Mouse (Mus musculus) liver, adult 2 months (tissue): ENCODE measurements around the gene Dad1.

Experiments used
- CTCF ChIP-seq: fragments of 200-500 bp; IDR thresholded peaks from 2 replicates; pipeline ENCODE4 v1.5.1; 2011; ENCODE audit warnings: low read depth, low read length, control low read depth
- POLR2A ChIP-seq: fragments of 200-500 bp; IDR thresholded peaks from 2 replicates; pipeline ENCODE4 v1.6.1; 2011; ENCODE audit warnings: low read length, control low read depth; ENCODE audit not compliant: insufficient read depth; ENCODE audit errors: extremely low read depth

- TF ChIP-seq CTCF (no peak), POLR2A (no peak)
Measured at GRCm38 (mm10) chr14:54204786-54205185, 49.1 kb downstream of the Dad1 start.
